Mouse (Mus musculus): ENCODE measurements around the gene Sec31b. TPM values are rescaled to one million over a fixed set of nuclear protein-coding genes. Genes with fewer than 3 reads are reported as not detected.

The Sec31b gene
- total RNA-seq, 2 experiments from 2014 or later, result 3.9 to 4.2 TPM

DNA sequence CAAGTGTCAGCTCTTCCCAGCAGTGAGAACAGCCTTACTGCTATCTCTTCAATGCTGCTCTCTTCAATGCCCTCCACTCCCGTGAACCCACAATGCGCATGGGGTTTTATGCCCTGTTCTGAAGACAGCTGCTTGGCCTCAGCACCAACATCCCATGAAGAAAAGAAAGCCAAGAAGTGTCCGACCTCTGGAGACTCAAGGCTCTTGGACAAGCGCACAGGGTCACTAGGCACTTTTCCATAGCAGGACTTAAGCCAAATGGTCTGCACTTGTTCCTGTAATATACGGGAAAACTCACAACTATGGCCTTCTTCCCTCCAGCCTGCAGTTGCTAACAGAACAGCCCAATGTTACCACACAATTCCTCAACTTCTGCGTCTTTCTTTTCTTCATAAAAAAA lies 70.4 kb downstream of the Sec31b start:
- no peak for DNase-seq

DNA sequence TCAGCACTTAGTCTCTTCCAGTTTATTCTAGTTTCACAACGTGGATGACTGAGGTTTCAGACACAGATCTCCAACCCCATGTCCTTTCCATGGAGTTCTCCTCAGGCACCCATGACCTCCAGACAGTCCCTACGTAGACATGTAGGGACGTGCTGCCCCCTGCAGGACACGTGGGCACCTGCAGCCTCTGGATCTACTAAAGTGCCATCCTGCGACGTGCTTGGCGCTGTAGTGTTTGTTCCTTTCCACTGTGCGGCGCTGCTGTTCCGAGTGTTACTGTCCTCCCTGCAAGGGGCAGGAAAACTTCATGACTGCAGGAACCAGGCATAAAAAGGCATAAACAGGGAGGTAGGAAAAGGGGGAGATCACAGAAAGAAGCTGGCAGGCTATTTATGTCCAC lies 71.5 kb downstream of the Sec31b start:
- peak; percentile 88 for DNase-seq

Other genes with a start within 250 kb of the Sec31b start
- gene Scd4, start 212.8 kb downstream of the Sec31b start, total RNA-seq (2021), result 10 to 100 TPM; 47.7 to 52.4 TPM
- 10 to 100 TPM; 12.3 to 12.9 TPM for gene Scd1, start 138.0 kb downstream of the Sec31b start, total RNA-seq (2021)
- not detected for gene Wnt8b, start 52.4 kb downstream of the Sec31b start, total RNA-seq (2021)
- gene Gm20538, start 7.0 kb upstream of the Sec31b start, total RNA-seq (2021), result not detected
- 1,000 to 10,000 TPM; 1,200 to 1,283 TPM for gene Ndufb8, start 9.6 kb upstream of the Sec31b start, total RNA-seq (2021)
- 10 to 100 TPM; 43.7 to 44.5 TPM for gene Hif1an, start 17.0 kb upstream of the Sec31b start, total RNA-seq (2021)
- gene Pax2, start 210.2 kb upstream of the Sec31b start, total RNA-seq (2021), result not detected

All from heart, postnatal 4 days (tissue).